Mouse (Mus musculus): ENCODE data around the gene Oaz1. TPM values are rescaled to one million over a fixed set of nuclear protein-coding genes. Genes with fewer than 3 reads are reported as not detected.
A peak's percentile ranks its signal among the peaks of the same experiment; 100 is the strongest.
"Not testable (repeated sequence)": the region's sequence is repeated elsewhere in the genome, so short reads cannot be mapped to it uniquely, and the experiment has no call there.

Oaz1 gene
- polyA plus RNA-seq, 1 experiment from 2014 or later: 1,425 TPM

GRCm38 (mm10) chr10:80816303-80816702, 10.2 kb upstream of the Oaz1 start:
- H3K9ac ChIP-seq (replicated peaks); ATAC-seq: not testable (repeated sequence)

DNA sequence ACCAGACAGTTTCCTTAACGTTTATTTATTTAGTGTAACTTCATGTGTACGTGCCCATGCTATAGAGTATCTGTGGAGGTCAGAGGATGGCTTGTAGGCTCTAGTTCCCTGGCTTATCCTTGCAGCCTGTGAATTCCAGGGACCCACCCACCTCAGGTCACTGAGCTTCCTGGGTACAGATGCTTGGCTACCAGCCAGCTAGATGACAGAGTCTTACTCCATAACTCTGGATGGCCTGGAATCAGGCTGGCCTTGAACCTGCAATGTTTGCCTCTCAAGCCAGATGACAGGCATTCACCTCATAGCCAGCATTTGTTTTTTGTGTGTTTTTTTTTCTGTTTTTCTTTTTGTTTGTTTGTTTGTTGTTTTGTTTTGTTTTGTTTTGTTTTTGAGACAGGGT, 9.3 kb upstream of the Oaz1 start:
- Histone ChIP-seq H3K27ac (no peak overlapping the region), H3K4me1 (replicated peaks) (no peaks in the 10 kb centered on the region), H3K36me3 (no peaks in the 10 kb centered on the region), H3K27me3 (peaks cover 5% of the 10 kb centered on the region; the same call in 1 of the 2 replicates), H3K9me3 (no peaks in the 10 kb centered on the region), H3K9ac (replicated peaks) (no peak overlapping the region), H3K4me2 (replicated peaks) (no peak overlapping the region), H3K4me3 (replicated peaks) (no peak overlapping the region)
- ATAC-seq: no peak
- WGBS: 78% methylated on average over 2 of the region's 2 CpGs

More at GRCm38 (mm10) chr10:80816303-80816702, 10.2 kb upstream of the Oaz1 start:
- H3K4me1 ChIP-seq (replicated peaks); H3K27me3 ChIP-seq; H3K4me3 ChIP-seq (replicated peaks); H3K9me3 ChIP-seq; H3K27ac ChIP-seq; H3K4me2 ChIP-seq (replicated peaks); H3K36me3 ChIP-seq: not testable (repeated sequence)
- WGBS: 87% methylated on average over 3 of the region's 3 CpGs

DNA sequence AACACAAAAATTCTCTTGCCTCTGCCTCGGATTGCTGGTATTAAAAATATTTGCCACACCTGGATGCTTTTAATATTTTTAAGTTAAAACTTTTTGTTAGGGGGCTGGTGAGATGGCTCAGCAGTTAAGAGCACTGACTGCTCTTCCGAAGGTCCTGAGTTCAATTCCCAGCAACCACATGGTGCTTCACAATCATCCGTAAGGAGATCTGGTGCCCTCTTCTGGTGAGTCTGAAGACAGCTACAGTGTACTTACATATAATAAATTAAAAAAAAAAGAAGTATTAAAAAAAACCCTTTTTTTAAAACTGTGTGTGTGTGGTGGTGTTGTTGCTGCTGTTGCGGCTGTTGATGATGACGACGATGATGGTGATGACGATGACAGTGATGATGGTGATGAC, 8.5 kb upstream of the Oaz1 start:
- not testable (repeated sequence) for H3K4me1 ChIP-seq (replicated peaks); ATAC-seq
- 81% methylated on average over 7 of the region's 7 CpGs for WGBS

DNA sequence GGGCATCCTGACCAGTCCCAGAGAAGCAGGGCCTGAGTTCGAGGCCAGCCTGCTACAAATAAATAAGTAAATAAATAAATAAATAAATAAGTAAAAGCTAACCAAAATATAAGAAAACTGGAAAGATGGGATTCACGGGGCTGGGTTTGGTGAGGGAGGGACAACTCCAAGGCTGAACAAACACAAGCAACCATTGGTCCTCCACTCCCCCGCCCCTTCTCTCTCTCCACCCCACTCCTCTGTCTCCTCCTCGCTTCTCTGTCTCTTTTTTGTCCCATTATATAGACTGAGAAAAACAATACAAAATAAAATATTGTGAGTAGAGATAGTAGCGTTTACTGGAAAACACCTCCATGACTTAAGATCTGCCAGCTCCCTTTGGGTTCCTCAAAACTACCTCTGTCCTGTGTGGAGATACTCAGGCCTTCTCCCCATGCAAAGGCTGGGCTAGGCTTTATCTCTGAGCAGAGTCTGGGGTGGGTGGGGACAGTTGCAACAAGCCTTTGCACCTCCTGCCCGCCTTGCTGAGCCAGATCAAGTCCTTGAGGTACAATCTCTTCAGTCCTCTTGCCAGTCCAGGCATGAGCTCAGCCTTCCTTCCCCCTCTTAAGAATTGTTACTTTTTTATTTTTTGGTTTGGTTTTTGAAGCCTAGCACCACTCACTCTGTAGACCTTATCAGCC, 7.7 kb upstream of the Oaz1 start:
- Histone ChIP-seq H3K36me3 (no peaks in the 10 kb centered on the region), H3K4me1 (replicated peaks) (no peaks in the 10 kb centered on the region)

More for the DNA sequence above, 8.5 kb upstream of the Oaz1 start:
- H3K4me3 ChIP-seq (replicated peaks); H3K27ac ChIP-seq; H3K36me3 ChIP-seq; H3K4me2 ChIP-seq (replicated peaks); H3K9ac ChIP-seq (replicated peaks); H3K27me3 ChIP-seq; H3K9me3 ChIP-seq: not testable (repeated sequence)

DNA sequence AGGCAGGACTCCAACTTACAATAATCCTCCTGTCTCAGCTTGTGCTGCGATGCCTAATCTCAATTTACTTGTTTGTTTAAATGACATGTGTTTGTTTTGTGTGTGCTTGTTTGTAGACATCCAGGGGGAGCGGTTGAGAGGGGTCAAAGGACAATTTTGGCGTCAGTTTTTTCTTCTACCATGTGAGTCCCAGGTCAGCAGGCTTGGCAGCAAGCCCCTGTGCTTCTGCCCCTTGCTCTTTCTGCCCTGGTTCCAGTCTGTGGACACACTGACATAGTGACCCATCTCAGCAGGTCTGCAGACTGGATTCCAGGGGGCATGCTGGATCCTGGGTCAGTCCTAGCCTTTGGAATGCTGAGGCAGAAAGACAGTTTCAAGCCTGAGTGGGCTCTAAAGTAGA, 7.0 kb upstream of the Oaz1 start:
- Histone ChIP-seq H3K36me3 (no peaks in the 10 kb centered on the region), H3K9ac (replicated peaks) (no peak overlapping the region), H3K27me3 (no peaks in the 10 kb centered on the region), H3K9me3 (no peaks in the 10 kb centered on the region), H3K27ac (no peak overlapping the region), H3K4me3 (replicated peaks) (no peak overlapping the region), H3K4me2 (replicated peaks) (no peak overlapping the region), H3K4me1 (replicated peaks) (no peaks in the 10 kb centered on the region)
- ATAC-seq: no peak
- WGBS: 53% methylated on average over 3 of the region's 3 CpGs

More for the DNA sequence above, 7.7 kb upstream of the Oaz1 start:
- ATAC-seq: no peak
- Histone ChIP-seq H3K9me3 (no peaks in the 10 kb centered on the region), H3K4me2 (replicated peaks) (no peak overlapping the region), H3K4me3 (replicated peaks) (no peak overlapping the region), H3K27me3 (no peaks in the 10 kb centered on the region), H3K9ac (replicated peaks) (no peak overlapping the region), H3K27ac (no peak overlapping the region)
- 56% methylated on average over 6 of the region's 6 CpGs for WGBS

DNA sequence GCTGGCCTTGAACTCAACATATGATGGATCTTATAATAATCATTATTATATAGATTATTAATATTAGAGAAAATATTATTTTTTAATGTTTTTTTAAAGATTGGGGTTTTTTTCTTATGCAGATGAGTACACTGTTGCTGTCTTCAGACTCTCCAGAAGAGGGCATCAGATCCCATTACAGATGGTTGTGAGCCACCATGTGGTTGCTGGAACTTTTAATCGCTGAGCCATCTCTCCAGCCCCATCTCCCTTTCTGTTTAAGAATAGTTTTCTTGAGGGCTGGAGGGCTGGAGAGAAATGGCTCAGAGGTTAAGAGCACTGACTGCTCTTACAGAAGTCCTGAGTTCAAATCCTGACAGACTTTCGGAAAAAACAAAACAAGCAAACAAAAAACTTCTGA, 4.5 kb upstream of the Oaz1 start:
- H3K9ac ChIP-seq (replicated peaks): no peak overlapping the region
- H3K4me2 ChIP-seq (replicated peaks): no peak overlapping the region
- H3K4me3 ChIP-seq (replicated peaks): no peak overlapping the region
- H3K27me3 ChIP-seq: no peaks in the 10 kb centered on the region
- WGBS: 46% methylated on average over 2 of the region's 2 CpGs
- H3K9me3 ChIP-seq: no peaks in the 10 kb centered on the region
- no peaks in the 10 kb centered on the region for H3K4me1 ChIP-seq (replicated peaks)
- no peaks in the 10 kb centered on the region for H3K36me3 ChIP-seq
- ATAC-seq: no peak
- no peak overlapping the region for H3K27ac ChIP-seq

DNA sequence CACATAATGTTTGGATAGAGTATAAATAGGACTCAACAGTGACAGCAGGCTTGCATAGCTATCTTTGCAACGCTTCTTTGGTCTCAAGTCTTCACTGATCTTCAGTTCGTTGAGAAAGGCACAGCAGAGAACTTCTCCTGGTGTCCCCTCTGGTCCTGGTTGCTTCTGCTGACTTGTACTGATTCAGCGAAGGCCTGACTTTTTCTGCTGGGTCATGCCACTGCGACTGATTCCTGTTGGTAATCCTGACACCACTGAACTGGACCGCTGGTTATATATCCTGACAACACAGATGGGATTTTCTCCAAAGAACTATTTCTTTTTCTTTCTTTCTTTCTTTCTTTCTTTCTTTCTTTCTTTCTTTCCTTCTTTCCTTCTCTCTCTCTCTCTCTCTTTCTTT, 3.9 kb upstream of the Oaz1 start:
- no peak for ATAC-seq
- Histone ChIP-seq H3K4me1 (replicated peaks) (peaks cover 2% of the 10 kb centered on the region), H3K4me2 (replicated peaks) (no peak overlapping the region), H3K9me3 (no peaks in the 10 kb centered on the region), H3K9ac (replicated peaks) (no peak overlapping the region), H3K27ac (no peak overlapping the region), H3K36me3 (no peaks in the 10 kb centered on the region), H3K27me3 (no peaks in the 10 kb centered on the region), H3K4me3 (replicated peaks) (no peak overlapping the region)
- 89% methylated on average over 5 of the region's 5 CpGs for WGBS

DNA sequence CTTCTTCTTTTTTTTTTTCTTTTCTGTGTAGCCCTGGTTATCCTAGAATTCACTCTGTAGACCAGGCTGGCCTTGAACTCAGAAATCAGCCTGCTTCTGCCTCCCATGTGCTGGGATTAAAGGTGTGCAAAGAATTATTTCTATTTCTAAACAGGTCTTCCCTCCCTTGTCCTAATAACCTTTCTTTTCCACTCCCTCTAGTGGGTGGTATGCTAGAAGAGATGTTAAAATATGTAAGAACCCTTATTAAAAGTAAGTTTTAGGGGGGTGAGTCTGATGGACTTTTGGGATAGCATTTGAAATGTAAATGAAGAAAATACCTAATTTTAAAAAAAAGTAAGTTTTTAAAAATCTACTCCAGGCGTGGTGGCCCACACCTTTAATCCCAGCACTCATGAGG, 3.1 kb upstream of the Oaz1 start:
- 82% methylated on average over 1 of the region's 1 CpGs for WGBS
- no peak for ATAC-seq
- H3K4me1 ChIP-seq (replicated peaks): peaks cover 10% of the 10 kb centered on the region
- no peak overlapping the region for H3K9ac ChIP-seq (replicated peaks)
- H3K9me3 ChIP-seq: no peaks in the 10 kb centered on the region
- H3K4me2 ChIP-seq (replicated peaks): no peak overlapping the region
- H3K36me3 ChIP-seq: peaks cover under 1% of the 10 kb centered on the region; the same call in 1 of the 2 replicates
- H3K27me3 ChIP-seq: no peaks in the 10 kb centered on the region
- no peak overlapping the region for H3K27ac ChIP-seq
- H3K4me3 ChIP-seq (replicated peaks): no peak overlapping the region

DNA sequence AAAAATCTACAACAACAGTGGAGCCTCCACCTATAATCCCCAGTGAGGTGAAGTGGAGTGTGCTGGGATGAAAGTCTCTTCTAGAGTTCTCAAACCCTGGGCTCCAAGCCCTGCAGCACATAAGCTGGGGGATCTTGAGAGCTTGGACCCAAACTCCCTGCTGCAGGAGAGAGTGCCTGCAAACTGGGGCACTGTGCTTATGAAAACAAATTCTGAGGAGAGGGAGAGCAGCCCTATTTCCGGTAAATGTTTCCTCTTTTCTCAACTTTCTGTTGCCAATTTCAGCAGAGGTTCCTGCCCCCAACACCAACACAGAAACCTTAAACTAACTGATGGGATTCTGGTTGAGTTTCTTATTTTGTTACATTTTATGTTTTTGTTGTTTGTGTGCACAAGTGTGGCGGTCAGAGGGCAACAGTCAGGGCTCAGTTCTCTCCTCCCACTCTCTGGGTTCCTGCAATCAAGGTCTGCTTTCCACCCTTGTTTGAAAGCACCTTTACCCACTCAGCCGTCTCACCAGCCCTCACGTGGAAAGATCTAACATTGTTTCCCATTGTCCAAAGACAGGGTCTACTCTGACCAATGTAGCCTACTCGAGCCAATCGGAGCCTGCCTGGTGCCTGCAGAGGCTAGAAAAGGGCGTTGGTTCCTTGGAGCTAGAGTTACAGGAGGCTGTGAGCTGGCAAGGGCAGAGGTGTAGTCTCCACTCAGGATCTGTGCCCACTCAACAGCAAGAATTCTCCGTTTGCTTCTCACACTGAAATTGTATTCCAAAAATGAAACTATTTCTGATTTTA, 2.4 kb upstream of the Oaz1 start:
- no peaks in the 10 kb centered on the region for H3K27me3 ChIP-seq
- H3K27ac ChIP-seq: no peak overlapping the region
- peaks cover 14% of the 10 kb centered on the region for H3K4me1 ChIP-seq (replicated peaks)
- peaks cover 5% of the 10 kb centered on the region for H3K36me3 ChIP-seq
- no peaks in the 10 kb centered on the region for H3K9me3 ChIP-seq
- no peak overlapping the region for H3K9ac ChIP-seq (replicated peaks)
- no peak overlapping the region for H3K4me3 ChIP-seq (replicated peaks)
- 69% methylated on average over 8 of the region's 8 CpGs for WGBS
- no peak overlapping the region for H3K4me2 ChIP-seq (replicated peaks)
- no peak for ATAC-seq

GRCm38 (mm10) chr10:80824827-80825226, 1.6 kb upstream of the Oaz1 start:
- Histone ChIP-seq H3K4me2 (replicated peaks) (no peak overlapping the region), H3K4me3 (replicated peaks) (no peak overlapping the region), H3K27me3 (no peaks in the 10 kb centered on the region), H3K27ac (no peak overlapping the region), H3K9ac (replicated peaks) (no peak overlapping the region), H3K4me1 (replicated peaks) (peaks cover 22% of the 10 kb centered on the region), H3K9me3 (no peaks in the 10 kb centered on the region), H3K36me3 (peaks cover 13% of the 10 kb centered on the region)
- 76% methylated on average over 2 of the region's 2 CpGs for WGBS
- no peak for ATAC-seq

DNA sequence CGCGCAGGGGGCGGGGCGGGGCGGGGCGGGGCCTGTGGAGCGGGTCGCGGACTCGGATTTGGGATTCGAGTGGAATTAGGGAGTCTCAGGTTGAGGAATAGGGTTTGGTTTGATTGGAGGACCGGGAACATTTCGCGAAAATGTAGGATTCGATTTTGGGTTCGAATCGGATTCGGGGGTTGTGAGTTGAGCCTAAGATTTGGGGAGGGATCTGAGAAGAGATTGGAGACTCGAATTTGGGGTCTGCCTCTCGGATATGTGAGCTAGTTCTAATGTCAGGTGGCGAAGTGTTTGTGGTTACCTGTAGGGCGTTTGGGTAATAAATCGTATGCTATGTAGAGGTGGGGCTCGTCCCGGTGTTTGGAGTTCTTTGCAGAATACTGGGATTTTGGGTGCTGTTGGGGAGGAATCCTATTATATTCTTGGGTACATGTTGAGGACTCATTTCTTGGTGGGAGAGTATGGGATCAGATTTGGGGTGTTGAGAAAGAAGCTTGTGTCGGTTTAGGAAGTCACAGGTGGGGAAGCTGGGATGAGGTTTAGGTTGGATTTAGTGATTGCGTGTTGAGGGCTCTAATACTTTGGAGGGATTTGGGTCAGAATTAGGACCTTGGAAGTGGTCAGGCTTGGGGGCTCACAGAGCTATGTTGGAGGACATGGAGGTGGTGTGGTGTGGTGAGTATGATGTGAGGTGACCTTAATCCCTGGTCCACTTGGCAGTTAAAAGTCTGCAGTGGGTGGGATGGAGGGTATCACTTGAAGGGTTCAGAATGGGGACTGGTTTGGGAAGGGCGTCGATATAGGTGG, 810 bp downstream of the Oaz1 start:
- Histone ChIP-seq H3K4me2 (replicated peaks) (peak overlapping the region; percentile 100), H3K4me1 (replicated peaks) (peaks cover 39% of the 10 kb centered on the region), H3K27ac (peak overlapping the region; percentile 94), H3K4me3 (replicated peaks) (peak overlapping the region; percentile 86), H3K27me3 (no peaks in the 10 kb centered on the region), H3K9me3 (no peaks in the 10 kb centered on the region), H3K9ac (replicated peaks) (peak overlapping the region; percentile 92), H3K36me3 (peaks cover 25% of the 10 kb centered on the region)
- no peak for ATAC-seq
- 7% methylated on average over 29 of the region's 29 CpGs for WGBS

DNA sequence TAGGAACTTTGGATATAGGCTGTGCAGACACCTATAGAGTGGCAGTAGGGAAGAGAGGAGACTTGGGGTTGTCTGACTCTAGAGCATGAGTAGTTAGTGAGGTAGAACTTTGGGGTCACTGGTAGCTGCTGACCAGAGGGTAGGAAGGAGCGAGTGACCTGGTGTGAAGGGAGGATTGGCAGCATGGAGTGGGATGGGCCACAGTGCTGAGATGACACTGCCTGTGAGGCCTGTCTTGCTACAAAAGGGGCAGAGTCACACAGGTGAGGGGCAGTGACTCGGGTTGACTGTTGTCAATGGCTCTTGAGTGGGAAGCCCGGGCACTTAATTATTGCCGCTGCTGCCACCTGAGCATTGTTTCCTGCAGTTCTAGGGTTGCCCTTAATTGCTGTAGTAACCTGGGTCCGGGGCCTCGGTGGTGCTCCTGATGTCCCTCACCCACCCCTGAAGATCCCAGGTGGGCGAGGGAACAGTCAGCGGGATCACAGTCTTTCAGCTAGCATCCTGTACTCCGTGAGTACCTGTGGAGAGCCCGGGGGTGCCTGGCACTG, 1.5 kb downstream of the Oaz1 start:
- Histone ChIP-seq H3K36me3 (peaks cover 25% of the 10 kb centered on the region), H3K27ac (no peak overlapping the region), H3K4me1 (replicated peaks) (peaks cover 46% of the 10 kb centered on the region), H3K4me2 (replicated peaks) (peak overlapping the region; percentile 100), H3K27me3 (no peaks in the 10 kb centered on the region), H3K9me3 (no peaks in the 10 kb centered on the region), H3K4me3 (replicated peaks) (peak overlapping the region; percentile 86), H3K9ac (replicated peaks) (peak overlapping the region; percentile 92)
- WGBS: 82% methylated on average over 10 of the region's 10 CpGs
- no peak for ATAC-seq

Measured in midbrain, embryonic 13.5 days (tissue).